Mouse (Mus musculus): ENCODE measurements around the gene Camk2n1. TPM values are rescaled to one million over a fixed set of nuclear protein-coding genes. Genes with fewer than 3 reads are reported as not detected.
"Not testable (repeated sequence)": the region's sequence is repeated elsewhere in the genome, so short reads cannot be mapped to it uniquely, and the experiment has no call there.

Gene Camk2n1
- polyA plus RNA-seq, 1 experiment from 2014 or later = 5.5 TPM

DNA sequence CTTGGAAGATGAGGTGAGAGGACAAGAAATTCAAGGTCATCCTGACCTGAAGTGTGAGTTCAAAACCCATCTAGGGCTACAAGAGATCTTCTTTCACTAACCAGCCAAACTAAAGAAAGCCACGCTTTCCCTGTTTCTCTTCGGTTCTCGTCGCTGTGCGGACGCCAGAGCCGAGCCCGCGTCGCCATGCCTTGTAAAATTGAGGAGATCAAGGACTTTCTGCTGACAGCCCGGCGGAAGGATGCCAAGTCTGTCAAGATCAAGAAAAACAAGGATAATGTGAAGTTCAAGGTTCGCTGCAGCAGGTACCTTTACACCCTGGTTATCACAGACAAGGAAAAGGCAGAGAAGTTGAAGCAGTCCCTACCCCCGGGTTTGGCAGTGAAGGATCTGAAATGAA lies 28.5 kb upstream of the Camk2n1 start:
- H3K27ac ChIP-seq; H3K4me1 ChIP-seq (replicated peaks); H3K4me3 ChIP-seq (replicated peaks); ATAC-seq; H3K36me3 ChIP-seq; H3K4me2 ChIP-seq (replicated peaks); H3K27me3 ChIP-seq (replicated peaks); H3K9ac ChIP-seq; H3K9me3 ChIP-seq: not testable (repeated sequence)
- 89% methylated on average over 14 of the region's 14 CpGs for whole genome bisulfite sequencing

DNA sequence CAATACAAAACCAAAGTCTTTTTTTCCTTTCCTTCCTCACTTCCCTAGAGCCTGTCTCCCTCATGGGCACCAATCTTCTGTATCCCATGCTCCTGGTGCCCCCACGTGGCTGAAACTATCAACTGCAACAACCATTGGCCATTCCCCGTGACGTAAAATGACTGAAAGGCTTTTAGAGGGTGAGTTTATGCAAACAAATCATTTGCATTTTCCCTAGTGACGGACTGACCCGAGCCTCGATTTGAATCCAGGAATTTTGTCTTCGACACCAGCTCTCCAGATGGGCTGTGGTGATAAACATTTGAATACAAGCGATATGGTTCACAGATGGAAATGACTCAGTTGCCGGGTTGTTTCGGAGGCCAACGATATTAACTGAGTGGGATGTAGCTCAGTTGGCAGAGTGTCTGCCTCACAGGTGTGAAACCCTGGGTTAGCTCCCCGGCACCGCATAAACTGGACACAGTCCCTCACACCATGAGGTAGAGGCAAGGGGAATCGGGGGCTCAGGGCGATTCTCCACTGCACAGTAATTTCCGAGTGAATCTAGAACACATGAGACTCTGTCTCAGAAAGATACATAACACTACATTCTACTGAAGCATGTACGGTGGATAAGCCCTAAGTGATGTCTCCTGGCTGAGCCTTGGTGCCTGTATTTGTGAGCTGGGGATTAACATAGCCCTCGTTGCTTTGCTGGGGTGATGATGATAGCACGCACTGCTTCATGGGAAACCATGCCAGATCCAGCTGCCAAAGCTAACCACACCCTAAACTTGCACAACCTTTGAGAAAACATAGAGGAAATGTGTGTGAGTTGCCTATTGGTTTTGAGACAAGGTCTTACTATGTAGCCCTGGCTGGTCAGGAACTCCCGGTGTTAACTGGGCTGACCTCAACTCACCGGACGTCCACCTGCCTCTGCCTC lies 27.1 kb upstream of the Camk2n1 start:
- Histone ChIP-seq H3K9me3 (no peaks in the 10 kb centered on the region), H3K4me2 (replicated peaks) (0 out of 2 replicates have a peak overlapping the region, but pooled peaks have one; percentile 4), H3K27ac (no peak overlapping the region), H3K36me3 (no peaks in the 10 kb centered on the region), H3K27me3 (replicated peaks) (no peaks in the 10 kb centered on the region), H3K4me3 (replicated peaks) (no peak overlapping the region), H3K4me1 (replicated peaks) (no peaks in the 10 kb centered on the region; the same call in 1 of the 2 replicates), H3K9ac (no peak overlapping the region)
- peak; percentile 49; the same call in 1 of the 2 replicates for ATAC-seq
- WGBS = 37% methylated on average over 22 of the region's 22 CpGs

DNA sequence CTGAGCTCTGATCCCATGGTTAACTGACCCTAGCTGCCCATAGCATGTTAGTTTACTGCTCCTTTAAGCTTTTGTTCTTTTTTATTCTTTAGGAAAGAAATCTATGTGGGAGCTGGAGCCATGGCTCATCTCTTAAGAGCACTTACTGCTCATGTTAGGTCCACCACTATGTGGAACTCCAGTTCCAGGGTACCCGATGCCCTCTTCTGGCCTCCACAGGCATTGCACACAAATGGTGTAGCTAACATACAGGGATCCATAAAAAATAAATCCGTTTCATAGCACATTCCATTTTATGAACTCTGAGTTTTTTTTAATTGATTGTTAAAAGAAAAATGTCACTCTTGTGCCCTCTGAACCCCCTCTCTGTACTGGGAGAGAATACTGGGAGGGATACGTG lies 24.3 kb upstream of the Camk2n1 start:
- no peak overlapping the region for H3K4me3 ChIP-seq (replicated peaks)
- 47% methylated on average over 3 of the region's 3 CpGs for WGBS

DNA sequence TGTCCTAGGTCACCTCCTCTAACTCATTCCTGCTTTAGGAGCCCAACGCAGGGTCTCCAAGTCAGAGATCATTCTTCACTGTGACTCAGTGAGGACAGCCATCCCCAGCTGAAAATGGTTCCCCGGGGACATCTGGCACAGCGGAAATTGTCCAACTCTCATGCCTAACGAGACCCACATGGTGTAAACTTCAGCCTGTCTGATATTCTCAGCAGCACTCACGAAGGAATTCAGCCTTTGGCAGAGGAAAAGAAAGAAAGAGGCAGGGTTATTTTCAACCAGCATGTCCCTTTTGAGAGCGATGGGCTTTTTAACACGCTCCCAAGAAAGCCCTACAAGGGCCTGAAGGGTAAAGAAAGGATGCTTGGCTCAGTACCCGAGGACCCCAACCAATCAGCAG lies 22.8 kb upstream of the Camk2n1 start:
- WGBS = 55% methylated on average over 8 of the region's 8 CpGs
- Histone ChIP-seq H3K27ac (no peak overlapping the region), H3K4me1 (replicated peaks) (peaks cover 8% of the 10 kb centered on the region; the same call in 1 of the 2 replicates), H3K9me3 (no peaks in the 10 kb centered on the region), H3K27me3 (replicated peaks) (no peaks in the 10 kb centered on the region), H3K4me2 (replicated peaks) (no peak overlapping the region), H3K4me3 (replicated peaks) (no peak overlapping the region), H3K9ac (no peak overlapping the region), H3K36me3 (no peaks in the 10 kb centered on the region)
- no peak for ATAC-seq

More for the DNA sequence above, 24.3 kb upstream of the Camk2n1 start:
- no peak for ATAC-seq
- Histone ChIP-seq H3K4me2 (replicated peaks) (no peak overlapping the region), H3K27ac (no peak overlapping the region), H3K27me3 (replicated peaks) (no peaks in the 10 kb centered on the region), H3K36me3 (no peaks in the 10 kb centered on the region), H3K9ac (no peak overlapping the region), H3K9me3 (no peaks in the 10 kb centered on the region), H3K4me1 (replicated peaks) (no peaks in the 10 kb centered on the region; the same call in 1 of the 2 replicates)

DNA sequence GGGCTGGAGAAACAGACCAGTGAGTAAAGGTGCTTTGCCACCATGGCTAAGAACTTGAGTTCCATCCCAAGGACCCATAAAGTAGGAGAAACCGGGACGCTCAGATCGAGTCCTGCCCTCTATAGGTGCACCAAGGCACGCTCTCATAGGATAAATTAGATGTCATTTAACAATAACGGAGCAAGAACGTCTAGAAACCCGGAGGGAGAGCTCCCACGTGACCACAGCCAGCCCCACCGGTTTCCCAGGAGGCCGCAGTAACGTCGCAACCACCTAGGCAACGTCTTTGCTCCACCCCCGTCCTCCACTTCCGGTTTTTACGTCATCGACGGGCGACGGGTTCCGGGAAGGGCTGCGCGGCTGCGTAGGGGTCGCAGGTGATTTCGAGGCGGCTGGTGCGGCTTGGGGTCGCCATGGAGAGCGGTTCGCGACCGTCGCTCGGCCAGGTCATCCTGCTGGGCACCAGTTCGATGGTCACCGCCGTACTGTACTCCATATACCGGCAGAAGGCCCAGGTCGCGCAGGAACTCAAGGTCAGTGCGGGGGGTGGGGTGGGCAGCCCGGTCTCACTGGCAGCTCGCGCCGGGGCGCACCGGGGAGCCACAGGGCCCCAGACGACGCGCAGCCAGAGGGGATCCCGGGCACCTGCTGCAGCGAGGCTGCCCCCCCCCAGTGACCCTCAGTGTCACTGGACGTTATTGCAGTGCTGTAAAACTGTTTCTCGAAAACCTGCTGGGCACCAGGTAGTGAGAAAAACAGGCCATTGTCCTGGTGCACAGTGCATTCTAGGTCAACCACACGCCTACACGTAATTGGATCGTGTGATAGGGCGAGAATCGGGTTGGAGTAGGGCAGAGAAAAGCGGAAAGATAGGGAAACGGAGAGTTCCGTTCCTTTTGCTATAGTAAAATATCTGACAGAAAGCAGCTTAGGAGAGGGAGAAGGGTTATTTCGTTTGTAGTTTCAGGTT lies 19.5 kb upstream of the Camk2n1 start, which contains the start of gene Mul1:
Gene Mul1, plus strand, starts transcription at position 325 of the 970 bp plus-strand sequence.
- H3K4me3 ChIP-seq (replicated peaks) = peak within 1 kb of the TSS; percentile 91
- H3K4me1 ChIP-seq (replicated peaks) = peaks cover 11% of the 10 kb centered on the region; the same call in 1 of the 2 replicates
- H3K27ac ChIP-seq = peak within 1 kb of the TSS; percentile 61
- peak; percentile 95 for ATAC-seq
- no peaks in the 10 kb centered on the region for H3K9me3 ChIP-seq
- WGBS = under 1% methylated on average over 64 of the region's 64 CpGs
- peak within 1 kb of the TSS; percentile 61 for H3K4me2 ChIP-seq (replicated peaks)
- peaks cover 16% of the 10 kb centered on the region for H3K36me3 ChIP-seq
- H3K9ac ChIP-seq = peak within 1 kb of the TSS; percentile 83
- H3K27me3 ChIP-seq (replicated peaks) = no peaks in the 10 kb centered on the region

DNA sequence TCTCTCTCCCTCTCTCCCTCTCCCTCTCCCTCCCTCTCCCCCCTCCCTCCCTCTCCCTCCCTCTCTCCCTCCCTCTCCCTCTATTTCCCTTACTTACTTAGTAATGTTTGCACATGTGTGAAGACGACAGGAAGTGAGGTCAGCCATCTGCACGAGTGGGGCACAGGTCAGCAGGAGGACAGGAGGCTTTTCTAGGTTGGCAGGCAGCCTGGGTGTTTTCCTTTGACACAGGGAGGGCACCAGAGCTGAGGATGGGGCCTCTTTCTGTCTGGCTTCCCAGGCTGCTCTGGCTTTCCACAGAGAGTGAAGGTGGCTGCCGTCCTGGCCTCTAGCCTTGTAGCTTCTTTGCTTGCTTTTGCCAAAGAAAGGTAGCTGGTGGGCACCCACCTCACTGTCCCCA lies 14.1 kb upstream of the Camk2n1 start:
- no peak overlapping the region for H3K4me2 ChIP-seq (replicated peaks)
- H3K9me3 ChIP-seq = no peaks in the 10 kb centered on the region
- peaks cover 33% of the 10 kb centered on the region for H3K36me3 ChIP-seq
- WGBS = 48% methylated on average over 3 of the region's 3 CpGs
- H3K9ac ChIP-seq = no peak overlapping the region
- H3K27ac ChIP-seq = no peak overlapping the region
- peaks cover 11% of the 10 kb centered on the region; the same call in 1 of the 2 replicates for H3K4me1 ChIP-seq (replicated peaks)
- no peak for ATAC-seq
- no peak overlapping the region for H3K4me3 ChIP-seq (replicated peaks)
- H3K27me3 ChIP-seq (replicated peaks) = no peaks in the 10 kb centered on the region

DNA sequence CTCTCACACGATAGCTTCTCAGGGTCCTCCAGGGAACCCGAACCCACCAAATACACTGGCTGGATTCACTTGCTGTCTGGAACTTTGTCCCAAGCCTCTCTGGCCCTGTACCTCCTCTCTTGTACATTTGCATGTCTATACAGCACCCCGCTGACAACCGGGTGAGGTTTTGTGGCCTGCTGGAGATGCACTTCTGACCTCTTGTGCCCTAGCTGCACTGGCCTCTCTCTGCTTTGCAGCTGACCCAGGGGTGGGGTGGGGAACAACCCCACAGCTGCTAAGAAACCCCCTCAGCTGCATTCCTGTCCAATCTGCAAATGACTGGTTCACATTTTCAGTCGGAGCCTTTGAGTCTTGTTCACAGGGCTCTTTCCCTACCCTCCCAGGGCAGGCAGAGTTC lies 9.2 kb upstream of the Camk2n1 start:
- Histone ChIP-seq H3K9me3 (no peaks in the 10 kb centered on the region), H3K4me1 (replicated peaks) (peaks cover 2% of the 10 kb centered on the region; the same call in 1 of the 2 replicates), H3K27me3 (replicated peaks) (no peaks in the 10 kb centered on the region), H3K4me2 (replicated peaks) (no peak overlapping the region), H3K4me3 (replicated peaks) (no peak overlapping the region), H3K9ac (no peak overlapping the region), H3K36me3 (peaks cover 15% of the 10 kb centered on the region; the same call in 1 of the 2 replicates), H3K27ac (no peak overlapping the region)
- WGBS = 28% methylated on average over 5 of the region's 5 CpGs
- no peak for ATAC-seq

DNA sequence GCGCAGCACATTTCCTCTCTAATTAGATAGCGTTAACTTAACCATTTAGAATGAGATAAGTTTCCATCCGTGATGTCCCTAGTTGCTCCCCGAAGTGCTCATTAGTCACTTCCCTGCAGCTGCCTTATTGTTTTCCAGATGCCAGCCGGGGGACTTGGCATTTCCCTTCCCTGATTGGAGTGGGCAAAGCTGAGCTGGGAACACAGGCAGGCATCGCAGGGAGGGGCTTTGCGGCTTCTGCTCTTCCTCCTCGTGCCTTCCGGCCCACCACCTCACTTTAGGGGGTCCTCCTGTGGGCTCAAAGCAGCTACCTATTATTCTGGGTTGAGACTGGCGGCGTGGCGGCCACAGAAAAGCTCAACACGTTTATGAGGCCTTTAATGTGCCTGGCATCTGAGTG lies 7.1 kb upstream of the Camk2n1 start:
- no peak overlapping the region for H3K27ac ChIP-seq
- no peaks in the 10 kb centered on the region for H3K9me3 ChIP-seq
- WGBS = 23% methylated on average over 13 of the region's 13 CpGs
- H3K36me3 ChIP-seq = no peaks in the 10 kb centered on the region
- H3K27me3 ChIP-seq (replicated peaks) = no peaks in the 10 kb centered on the region
- H3K4me2 ChIP-seq (replicated peaks) = no peak overlapping the region
- H3K9ac ChIP-seq = no peak overlapping the region
- H3K4me3 ChIP-seq (replicated peaks) = no peak overlapping the region
- peaks cover 2% of the 10 kb centered on the region; the same call in 1 of the 2 replicates for H3K4me1 ChIP-seq (replicated peaks)
- ATAC-seq = 0 out of 2 replicates have a peak, but pooled peaks have one; percentile 2

DNA sequence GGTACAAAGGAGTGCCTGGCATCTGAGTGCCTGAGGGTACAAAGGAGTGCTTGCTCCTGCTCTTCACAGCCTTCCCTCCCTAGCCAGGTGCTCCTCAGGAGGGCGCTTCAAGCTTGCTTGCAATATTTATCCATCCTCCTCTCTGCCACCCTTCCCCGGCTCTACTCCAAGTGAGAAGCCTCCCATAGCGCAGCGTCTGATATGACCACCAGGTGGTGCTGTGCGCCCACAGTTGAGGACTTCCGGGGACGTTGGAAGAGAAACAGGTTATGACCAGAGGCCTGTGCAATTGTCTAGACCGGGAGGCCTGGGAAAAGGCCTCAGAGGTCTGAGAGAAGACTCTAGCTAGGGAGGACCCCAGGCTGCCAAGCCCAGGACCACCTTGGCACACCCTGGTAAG lies 6.7 kb upstream of the Camk2n1 start:
- Histone ChIP-seq H3K27me3 (replicated peaks) (no peaks in the 10 kb centered on the region), H3K36me3 (no peaks in the 10 kb centered on the region), H3K9me3 (no peaks in the 10 kb centered on the region), H3K4me1 (replicated peaks) (peaks cover 2% of the 10 kb centered on the region; the same call in 1 of the 2 replicates), H3K9ac (no peak overlapping the region), H3K4me2 (replicated peaks) (no peak overlapping the region), H3K27ac (no peak overlapping the region), H3K4me3 (replicated peaks) (no peak overlapping the region)
- ATAC-seq = peak; percentile 88
- under 1% methylated on average over 8 of the region's 8 CpGs for WGBS

DNA sequence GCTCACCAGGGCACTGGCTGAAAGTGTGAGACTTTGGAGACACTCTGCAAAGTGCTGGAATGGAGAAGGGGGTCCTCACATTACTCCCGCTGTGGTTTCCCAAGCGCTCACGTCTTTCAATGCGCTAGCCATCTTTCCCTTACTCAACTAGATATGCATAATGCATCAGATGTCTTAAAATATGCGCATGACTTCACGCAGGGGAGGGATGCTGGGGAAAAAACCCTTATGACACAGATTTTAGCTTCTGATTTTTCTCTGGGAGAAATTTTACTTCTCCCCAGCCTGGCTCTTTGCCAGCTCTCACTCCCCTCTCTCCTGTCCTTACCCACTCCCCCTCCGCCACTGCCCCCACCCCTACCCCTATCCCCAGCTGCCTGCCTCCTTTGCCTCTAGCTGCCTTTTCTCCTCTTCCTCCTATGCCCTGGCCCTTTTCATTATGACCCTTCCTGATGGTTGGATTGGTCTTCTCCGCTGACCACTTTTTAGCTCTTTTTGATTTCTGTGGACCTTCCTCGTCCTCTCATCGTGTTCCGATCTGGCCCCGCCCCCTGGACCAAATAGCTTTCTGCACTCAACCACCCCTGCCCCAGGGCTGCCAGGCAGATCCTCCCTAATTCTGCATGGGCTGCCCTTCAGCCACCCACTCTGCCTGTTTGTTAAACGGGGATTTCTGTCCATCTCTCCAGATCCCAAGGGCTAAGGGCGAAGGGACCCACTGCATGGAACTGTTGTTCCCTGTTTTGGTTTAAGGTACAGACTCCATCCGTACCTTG lies 6.1 kb upstream of the Camk2n1 start:
- 53% methylated on average over 15 of the region's 15 CpGs for WGBS
- no peak for ATAC-seq
- Histone ChIP-seq H3K4me2 (replicated peaks) (no peak overlapping the region), H3K9me3 (no peaks in the 10 kb centered on the region), H3K36me3 (no peaks in the 10 kb centered on the region), H3K9ac (no peak overlapping the region), H3K4me3 (replicated peaks) (no peak overlapping the region), H3K4me1 (replicated peaks) (peaks cover 4% of the 10 kb centered on the region), H3K27ac (no peak overlapping the region), H3K27me3 (replicated peaks) (no peaks in the 10 kb centered on the region)

DNA sequence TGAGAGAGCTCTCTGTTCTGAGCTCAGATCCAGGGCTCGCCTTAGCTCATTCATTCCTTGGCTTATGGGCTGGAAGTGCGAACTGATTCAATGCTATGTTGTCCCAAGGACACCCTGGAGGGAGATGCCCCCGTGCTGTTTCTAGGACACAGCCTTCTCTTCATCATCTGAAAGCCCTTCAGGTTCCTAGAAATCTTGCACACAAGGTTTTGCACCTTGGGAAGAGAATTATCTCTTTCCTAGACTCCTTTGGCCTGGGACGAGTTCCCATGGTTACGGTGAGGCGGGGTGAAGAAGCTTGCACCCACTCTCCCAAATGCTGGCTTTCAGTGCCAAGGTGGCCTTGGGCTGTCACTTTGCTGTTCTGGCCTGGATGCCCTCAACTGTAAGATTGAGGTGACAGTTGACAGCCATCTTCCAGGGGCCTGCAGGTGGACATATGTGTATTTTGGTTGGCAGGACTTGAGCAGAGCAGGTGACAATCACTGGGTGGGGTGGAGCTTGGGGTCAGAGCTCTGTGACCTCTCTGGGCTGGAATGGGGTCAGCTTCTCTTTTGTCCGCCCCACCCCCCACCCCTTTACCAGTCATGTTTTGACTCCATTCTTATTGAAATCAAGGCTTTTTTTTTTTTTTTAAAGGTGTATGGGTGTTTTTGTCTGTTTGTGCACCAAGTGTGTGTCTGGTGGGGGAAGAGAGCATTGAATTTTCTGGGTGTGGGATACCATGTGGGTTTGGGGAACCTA lies 5.1 kb upstream of the Camk2n1 start:
- no peaks in the 10 kb centered on the region for H3K27me3 ChIP-seq (replicated peaks)
- no peak overlapping the region for H3K27ac ChIP-seq
- H3K4me2 ChIP-seq (replicated peaks) = no peak overlapping the region
- H3K4me3 ChIP-seq (replicated peaks) = no peak overlapping the region
- H3K9ac ChIP-seq = no peak overlapping the region
- no peaks in the 10 kb centered on the region for H3K36me3 ChIP-seq
- no peak for ATAC-seq
- no peaks in the 10 kb centered on the region for H3K9me3 ChIP-seq
- 70% methylated on average over 7 of the region's 7 CpGs for WGBS
- peaks cover 13% of the 10 kb centered on the region for H3K4me1 ChIP-seq (replicated peaks)

Measured in intestine, embryonic 15.5 days (tissue).